Mouse (Mus musculus) liver, adult 2 months (tissue): ENCODE results near the gene Cct5.

Source experiments
- CTCF ChIP-seq: fragments of 200-500 bp; IDR thresholded peaks from 2 replicates; pipeline ENCODE4 v1.5.1; 2011; ENCODE audit warnings: low read depth, low read length, control low read depth
- POLR2A ChIP-seq: fragments of 200-500 bp; IDR thresholded peaks from 2 replicates; pipeline ENCODE4 v1.6.1; 2011; ENCODE audit warnings: low read length, control low read depth; ENCODE audit not compliant: insufficient read depth; ENCODE audit errors: extremely low read depth

DNA sequence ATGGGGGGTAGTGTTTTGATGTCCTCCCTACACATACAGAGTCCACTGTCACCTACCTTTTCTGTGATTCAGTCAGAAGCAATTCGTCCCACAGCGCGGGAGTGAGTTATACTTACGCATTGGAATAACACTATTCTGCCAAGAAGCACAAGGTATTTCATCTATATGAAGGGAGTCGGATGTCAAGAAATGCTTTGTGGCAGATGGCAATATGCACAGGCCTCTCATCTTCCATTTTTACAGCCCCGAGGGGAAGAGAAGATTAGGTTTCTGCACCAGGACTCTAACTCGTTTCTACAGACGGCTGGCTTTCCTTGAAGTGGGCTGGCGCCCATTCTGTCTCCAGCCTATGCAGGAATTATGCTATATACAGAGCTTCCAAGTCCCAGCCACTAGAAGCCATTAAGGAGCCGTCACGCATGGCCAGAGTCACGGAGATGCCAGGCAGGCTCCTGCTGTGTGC is 29.8 kb upstream of the Cct5 start:
- no peak for TF ChIP-seq CTCF
- TF ChIP-seq POLR2A: no peak
